Mouse (Mus musculus) thymus, postnatal 0 days (tissue): ENCODE measurements around the gene Arhgap31. TPM values are rescaled to one million over a fixed set of nuclear protein-coding genes. Genes with fewer than 3 reads are reported as not detected.

ENCODE experiments used
- DNase-seq: peaks from one replicate; pipeline ENCODE4 v3.0.0-alpha.2; 2015; ENCODE audit warnings: low spot score
- polyA plus RNA-seq: library from polyadenylated mRNA; unstranded; fragments of >200 nt; fragmentation: Nextera tagmentation; extraction: Ambion mirVana; gene quantifications from 2 replicates; pipeline ENCODE4 v1.2.1, GENCODE M21; 2015

The Arhgap31 gene
- 3.9 and 5.7 TPM in 2 replicates for polyA plus RNA-seq

GRCm38 (mm10) chr16:38712581-38713403 lies at the start of gene Arhgap31:
TSS of gene Arhgap31 (minus strand) at chr16:38713274.
- peak; percentile 86 for DNase-seq

GRCm38 (mm10) chr16:38762401-38762800 lies 49.3 kb upstream of the Arhgap31 start:
- no peak for DNase-seq

GRCm38 (mm10) chr16:38761972-38762371 lies 48.9 kb upstream of the Arhgap31 start:
- DNase-seq, result no peak

GRCm38 (mm10) chr16:38760834-38761375 lies 47.8 kb upstream of the Arhgap31 start:
- DNase-seq, result peak; percentile 58

GRCm38 (mm10) chr16:38760239-38760638 lies 47.2 kb upstream of the Arhgap31 start:
- DNase-seq, result no peak

- DNase-seq, result no peak
Observed at GRCm38 (mm10) chr16:38758104-38758861, 45.2 kb upstream of the Arhgap31 start.

GRCm38 (mm10) chr16:38757626-38758025 lies 44.6 kb upstream of the Arhgap31 start:
- no peak for DNase-seq

GRCm38 (mm10) chr16:38756572-38756971 lies 43.5 kb upstream of the Arhgap31 start:
- no peak for DNase-seq

GRCm38 (mm10) chr16:38756177-38756503 lies 43.1 kb upstream of the Arhgap31 start:
- DNase-seq, result no peak

GRCm38 (mm10) chr16:38755452-38756176 lies 42.5 kb upstream of the Arhgap31 start:
- DNase-seq, result no peak

- DNase-seq, result no peak
Observed at GRCm38 (mm10) chr16:38753631-38754030, 40.6 kb upstream of the Arhgap31 start.

- no peak for DNase-seq
Observed at GRCm38 (mm10) chr16:38750803-38751202, 37.7 kb upstream of the Arhgap31 start.

- no peak for DNase-seq
Observed at GRCm38 (mm10) chr16:38743941-38744673, 31.0 kb upstream of the Arhgap31 start.

GRCm38 (mm10) chr16:38742659-38743131 lies 29.6 kb upstream of the Arhgap31 start:
- DNase-seq, result peak; percentile 60

- peak; percentile 58 for DNase-seq
Observed at GRCm38 (mm10) chr16:38742113-38742658, 29.1 kb upstream of the Arhgap31 start, which contains the start of gene B4galt4. TSS of gene B4galt4 (plus strand) at chr16:38742264.

GRCm38 (mm10) chr16:38741204-38741903 lies 28.3 kb upstream of the Arhgap31 start:
- no peak for DNase-seq

- DNase-seq, result peak; percentile 43
Observed at GRCm38 (mm10) chr16:38730921-38731320, 17.8 kb upstream of the Arhgap31 start.

- DNase-seq, result peak; percentile 61
Observed at GRCm38 (mm10) chr16:38729610-38730288, 16.7 kb upstream of the Arhgap31 start.

GRCm38 (mm10) chr16:38729139-38729538 lies 16.1 kb upstream of the Arhgap31 start:
- no peak for DNase-seq
